Mouse (Mus musculus) lung, adult 10 weeks (tissue): ENCODE data around the gene Krtap9-1. TPM values are rescaled to one million over a fixed set of nuclear protein-coding genes. Genes with fewer than 3 reads are reported as not detected.

Experiments
- polyA plus RNA-seq: library from polyadenylated mRNA; stranded (reverse); fragments of 350-450 nt; fragmentation: Illumina TruSeq; extraction: RNeasy Lipid Tissue Mini Kit (QIAGEN cat#74804); gene quantifications from one replicate; pipeline ENCODE4 v1.2.3, GENCODE M21; 2014; ENCODE audit warnings: low read depth, low replicate concordance; ENCODE audit not compliant: insufficient read depth

Gene Krtap9-1
- not detected for polyA plus RNA-seq

GRCm38 (mm10) chr11:99873089-99873488 is at the start of gene Krtap9-1:
Gene Krtap9-1 (plus strand): TSS chr11:99873389.

DNA sequence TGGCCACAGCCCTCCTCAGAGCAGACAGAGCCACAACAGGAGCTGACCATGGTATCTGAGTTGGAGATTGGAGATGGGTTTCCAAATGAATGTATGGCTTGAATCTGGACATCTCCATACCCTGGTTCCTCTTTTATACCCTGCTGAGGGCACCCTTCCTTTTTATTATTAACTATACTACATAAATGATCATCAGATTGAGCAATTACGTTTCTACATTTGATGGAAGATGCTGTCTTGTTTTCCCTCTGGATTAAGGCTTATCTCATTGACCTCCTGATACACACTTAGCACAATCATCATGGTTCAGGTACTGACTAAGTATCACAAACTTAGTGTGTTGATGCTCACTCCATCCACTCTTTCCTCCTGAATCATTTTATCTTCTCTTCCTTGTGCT is 35.2 kb upstream of the Krtap9-1 start, which contains the start of gene 2300003K06Rik:
TSS of gene 2300003K06Rik (minus strand) at position 101 of the 400 bp plus-strand sequence.

DNA sequence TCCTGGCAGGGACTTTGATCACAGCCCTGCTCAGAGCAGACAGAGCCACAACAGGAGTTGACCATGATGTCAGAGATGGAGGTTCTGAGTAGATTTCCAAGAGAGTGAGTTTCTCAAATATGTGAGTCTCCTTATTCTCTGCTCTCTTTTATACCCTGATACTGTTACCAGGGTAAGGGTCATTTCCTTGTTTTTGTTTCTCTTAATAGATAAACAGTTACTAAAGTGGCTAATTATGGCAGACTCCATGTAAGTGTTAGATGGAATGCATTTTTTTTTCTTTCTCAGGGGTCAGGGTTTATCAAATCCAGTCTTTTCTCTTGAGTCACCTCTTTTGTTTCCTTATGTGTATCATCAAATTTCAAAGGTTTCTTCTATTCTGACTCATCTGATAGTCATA is 21.7 kb upstream of the Krtap9-1 start, which contains the start of gene Krtap4-16:
TSS of gene Krtap4-16 (minus strand) at position 101 of the 400 bp plus-strand sequence.

DNA sequence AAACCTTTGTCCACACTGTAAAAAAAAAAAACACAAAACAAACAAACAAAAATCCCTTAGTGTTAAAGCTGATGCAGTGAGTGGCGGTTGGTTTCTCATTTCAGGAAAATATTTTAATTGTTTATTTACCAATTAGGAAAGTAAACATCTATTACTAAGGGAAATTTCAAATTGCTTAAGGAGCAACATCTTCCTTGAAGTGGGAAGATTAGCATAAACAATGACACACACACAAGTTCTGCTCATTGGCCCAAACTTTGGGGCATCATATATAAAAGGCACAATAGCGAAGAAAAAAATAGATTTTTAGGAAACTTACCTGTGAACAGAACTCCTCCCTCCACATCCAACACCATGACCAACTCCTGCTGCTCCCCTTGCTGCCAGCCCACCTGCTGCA is 15.6 kb upstream of the Krtap9-1 start, which contains the start of gene Gm11568:
TSS of gene Gm11568 (plus strand) at position 301 of the 400 bp plus-strand sequence.

GRCm38 (mm10) chr11:99864176-99864575 is 9.0 kb upstream of the Krtap9-1 start, which contains the start of gene Gm11559:
Gene Gm11559 (plus strand): TSS chr11:99864476.

GRCm38 (mm10) chr11:99878887-99879286 is 5.7 kb downstream of the Krtap9-1 start, which contains the start of gene Gm11567:
Gene Gm11567 (plus strand): TSS chr11:99879187.

DNA sequence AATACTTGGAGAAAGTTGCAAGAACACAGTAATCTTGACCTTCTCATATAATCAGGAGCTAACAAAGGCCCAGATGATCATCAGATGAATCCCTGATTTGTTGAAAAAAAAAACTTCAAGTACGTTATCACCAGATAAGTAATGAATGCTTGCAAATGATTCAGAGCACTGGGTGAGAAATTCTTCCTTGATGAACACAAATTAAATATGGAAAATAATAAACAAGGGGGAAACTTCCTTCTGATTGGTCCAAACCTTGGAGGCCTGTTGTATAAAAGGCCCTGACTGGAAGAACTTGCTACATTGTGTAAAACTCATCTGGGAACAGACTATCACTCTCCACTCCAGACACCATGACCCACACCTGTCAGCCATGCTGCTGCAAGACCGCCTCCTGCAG is 34.4 kb downstream of the Krtap9-1 start, which contains the start of gene Krtap31-1:
TSS of gene Krtap31-1 (plus strand) at position 301 of the 400 bp plus-strand sequence.

GRCm38 (mm10) chr11:99914451-99914850 is 41.3 kb downstream of the Krtap9-1 start, which contains the start of gene Gm11565:
Gene Gm11565 (plus strand): TSS chr11:99914751.

Other genes starting within 250 kb of the Krtap9-1 start
- gene Krtap4-1, start 245.2 kb upstream of the Krtap9-1 start, polyA plus RNA-seq, result not detected
- not detected for gene Krtap4-2, start 238.3 kb upstream of the Krtap9-1 start, polyA plus RNA-seq
- not detected for gene Krtap4-7, start 229.3 kb upstream of the Krtap9-1 start, polyA plus RNA-seq
- not detected for gene Gm11555, start 223.2 kb upstream of the Krtap9-1 start, polyA plus RNA-seq
- not detected for gene Gm11563, start 214.4 kb upstream of the Krtap9-1 start, polyA plus RNA-seq
- gene Krtap4-6, start 207.4 kb upstream of the Krtap9-1 start, polyA plus RNA-seq, result not detected
- not detected for gene Gm14190, start 182.6 kb upstream of the Krtap9-1 start, polyA plus RNA-seq
- not detected for gene Gm14180, start 139.1 kb upstream of the Krtap9-1 start, polyA plus RNA-seq
- not detected for gene Gm11595, start 100.5 kb upstream of the Krtap9-1 start, polyA plus RNA-seq
- gene Krtap4-8, start 92.7 kb upstream of the Krtap9-1 start, polyA plus RNA-seq, result not detected
- not detected for gene Krtap4-9, start 88.2 kb upstream of the Krtap9-1 start, polyA plus RNA-seq
- gene Gm11596, start 79.9 kb upstream of the Krtap9-1 start, polyA plus RNA-seq, result not detected
- gene Gm11569, start 74.5 kb upstream of the Krtap9-1 start, polyA plus RNA-seq, result not detected
- not detected for gene Gm11554, start 68.9 kb upstream of the Krtap9-1 start, polyA plus RNA-seq
- gene Krtap4-13, start 63.5 kb upstream of the Krtap9-1 start, polyA plus RNA-seq, result not detected
- not detected for gene Gm11564, start 57.7 kb upstream of the Krtap9-1 start, polyA plus RNA-seq
- gene 2300003K06Rik, start 35.3 kb upstream of the Krtap9-1 start, polyA plus RNA-seq, result not detected
- not detected for gene Krtap4-16, start 21.8 kb upstream of the Krtap9-1 start, polyA plus RNA-seq
- not detected for gene Gm11568, start 15.5 kb upstream of the Krtap9-1 start, polyA plus RNA-seq
- gene Gm11559, start 8.9 kb upstream of the Krtap9-1 start, polyA plus RNA-seq, result not detected
- gene Gm11567, start 5.8 kb downstream of the Krtap9-1 start, polyA plus RNA-seq, result not detected
- not detected for gene Krtap31-1, start 34.5 kb downstream of the Krtap9-1 start, polyA plus RNA-seq
- gene Gm11565, start 41.4 kb downstream of the Krtap9-1 start, polyA plus RNA-seq, result not detected
- not detected for gene Krtap31-2, start 62.9 kb downstream of the Krtap9-1 start, polyA plus RNA-seq
- not detected for gene Krtap9-5, start 75.1 kb downstream of the Krtap9-1 start, polyA plus RNA-seq
- gene Krtap29-1, start 105.7 kb downstream of the Krtap9-1 start, polyA plus RNA-seq, result not detected
- gene Krtap16-1, start 113.2 kb downstream of the Krtap9-1 start, polyA plus RNA-seq, result not detected
- 4.2 TPM for gene Krtap17-1, start 120.6 kb downstream of the Krtap9-1 start, polyA plus RNA-seq
- gene Krt33a, start 142.8 kb downstream of the Krtap9-1 start, polyA plus RNA-seq, result not detected
- gene Krt33b, start 156.5 kb downstream of the Krtap9-1 start, polyA plus RNA-seq, result not detected
- 0.14 TPM for gene Krt34, start 168.2 kb downstream of the Krtap9-1 start, polyA plus RNA-seq
- gene Krt31, start 177.2 kb downstream of the Krtap9-1 start, polyA plus RNA-seq, result not detected
- gene Krt32, start 214.8 kb downstream of the Krtap9-1 start, polyA plus RNA-seq, result not detected
- not detected for gene Krt35, start 222.9 kb downstream of the Krtap9-1 start, polyA plus RNA-seq
- gene Krt36, start 232.2 kb downstream of the Krtap9-1 start, polyA plus RNA-seq, result not detected
- gene Krt13, start 248.2 kb downstream of the Krtap9-1 start, polyA plus RNA-seq, result 0.44 TPM